Mouse (Mus musculus) small intestine, adult 2 months (tissue): ENCODE measurements around the gene Plin1. TPM values are rescaled to one million over a fixed set of nuclear protein-coding genes. Genes with fewer than 3 reads are reported as not detected.

Experiments used
- H3K27ac ChIP-seq: fragments of 200-500 bp; 2 replicates; pipeline ENCODE4 v1.5.1; 2012; ENCODE audit warnings: low read depth, low read length, control low read depth, inconsistent platforms; ENCODE audit not compliant: insufficient read depth
- H3K27me3 ChIP-seq: fragments of 200-500 bp; 2 replicates; pipeline ENCODE4 v1.6.1; 2012; ENCODE audit warnings: mild to moderate bottlenecking, moderate library complexity, low read length, inconsistent platforms; ENCODE audit not compliant: control insufficient read depth, insufficient read depth
- H3K36me3 ChIP-seq: fragments of 200-500 bp; 2 replicates; pipeline ENCODE4 v1.6.1; 2012; ENCODE audit warnings: mild to moderate bottlenecking, low read length, control low read depth, inconsistent platforms; ENCODE audit not compliant: control insufficient read depth, insufficient read depth
- H3K4me1 ChIP-seq: fragments of 200-500 bp; 2 replicates; pipeline ENCODE4 v1.6.1; 2012; ENCODE audit warnings: low read length, inconsistent platforms, mixed read lengths; ENCODE audit not compliant: control insufficient read depth, insufficient read depth, insufficient read length
- H3K4me3 ChIP-seq: fragments of 200-500 bp; 2 replicates; pipeline ENCODE4 v1.5.1; 2012; ENCODE audit warnings: low read depth, mild to moderate bottlenecking, control low read depth, inconsistent platforms, low read length, moderate library complexity
- CTCF ChIP-seq: fragments of 200-500 bp; IDR thresholded peaks from 2 replicates; pipeline ENCODE4 v1.5.1; 2012; ENCODE audit warnings: low read depth, mild to moderate bottlenecking, control low read depth, inconsistent platforms, low read length, moderate library complexity, mixed read lengths; ENCODE audit not compliant: insufficient replicate concordance, insufficient read length; ENCODE audit errors: extremely low read depth
- POLR2A ChIP-seq: fragments of 200-500 bp; IDR thresholded peaks from 2 replicates; pipeline ENCODE4 v1.6.1; 2012; ENCODE audit warnings: low read depth, mild to moderate bottlenecking, control low read depth, inconsistent platforms, low read length, moderate library complexity
- WGBS: fragments of 180-500 bp; shearing (Covaris S2); methylation state at CpG from one replicate; pipeline ENCODE4 v1.1.7; 2018; 5-methylcytosine and 5-hydroxymethylcytosine counted together
- polyA plus RNA-seq: library from polyadenylated mRNA; depleted of rRNA; stranded (reverse); fragments of >200 nt; gene quantifications from 2 replicates; pipeline ENCODE4 v1.2.3, GENCODE M21; 2012

The Plin1 gene
- polyA plus RNA-seq, 1 experiment, result 1.5 TPM

- no peaks in the 10 kb centered on the region for H3K36me3 ChIP-seq
- no peak overlapping the region for H3K27ac ChIP-seq
- H3K27me3 ChIP-seq, result no peaks in the 10 kb centered on the region
- 54% methylated on average over 1 of the region's 1 CpGs for WGBS
- no peak overlapping the region for H3K4me3 ChIP-seq
- TF ChIP-seq CTCF, result no peak
- no peak for TF ChIP-seq POLR2A
- no peaks in the 10 kb centered on the region for H3K4me1 ChIP-seq
Measured at GRCm38 (mm10) chr7:79765991-79766390, 33.3 kb upstream of the Plin1 start.

GRCm38 (mm10) chr7:79762106-79762505 lies 29.4 kb upstream of the Plin1 start:
- Histone ChIP-seq H3K36me3 (no peaks in the 10 kb centered on the region), H3K27me3 (no peaks in the 10 kb centered on the region), H3K27ac (no peak overlapping the region), H3K4me1 (no peaks in the 10 kb centered on the region), H3K4me3 (no peak overlapping the region)
- TF ChIP-seq POLR2A (no peak), CTCF (no peak)
- WGBS, result 62% methylated on average over 8 of the region's 8 CpGs

- no peak for TF ChIP-seq CTCF
- TF ChIP-seq POLR2A, result no peak
- Histone ChIP-seq H3K27ac (no peak overlapping the region), H3K4me1 (no peaks in the 10 kb centered on the region), H3K4me3 (no peak overlapping the region), H3K27me3 (no peaks in the 10 kb centered on the region), H3K36me3 (no peaks in the 10 kb centered on the region)
- WGBS, result 72% methylated on average over 5 of the region's 5 CpGs
Measured at GRCm38 (mm10) chr7:79761124-79761876, 28.6 kb upstream of the Plin1 start.

- Histone ChIP-seq H3K36me3 (no peaks in the 10 kb centered on the region), H3K27me3 (no peaks in the 10 kb centered on the region)
Measured at GRCm38 (mm10) chr7:79759766-79760165, 27.1 kb upstream of the Plin1 start.

GRCm38 (mm10) chr7:79758176-79758575 lies 25.5 kb upstream of the Plin1 start:
- Histone ChIP-seq H3K27ac (no peak overlapping the region), H3K27me3 (no peaks in the 10 kb centered on the region), H3K4me1 (no peaks in the 10 kb centered on the region), H3K36me3 (no peaks in the 10 kb centered on the region), H3K4me3 (no peak overlapping the region)
- WGBS, result 55% methylated on average over 6 of the region's 6 CpGs
- TF ChIP-seq CTCF, result no peak
- TF ChIP-seq POLR2A, result no peak

More at GRCm38 (mm10) chr7:79759766-79760165, 27.1 kb upstream of the Plin1 start:
- TF ChIP-seq POLR2A (no peak), CTCF (no peak)
- Histone ChIP-seq H3K4me3 (no peak overlapping the region), H3K27ac (no peak overlapping the region), H3K4me1 (no peaks in the 10 kb centered on the region)

- Histone ChIP-seq H3K36me3 (no peaks in the 10 kb centered on the region), H3K27me3 (no peaks in the 10 kb centered on the region), H3K27ac (no peak overlapping the region), H3K4me3 (no peak overlapping the region), H3K4me1 (no peaks in the 10 kb centered on the region)
- TF ChIP-seq POLR2A (no peak), CTCF (no peak)
- 55% methylated on average over 2 of the region's 2 CpGs for WGBS
Measured at GRCm38 (mm10) chr7:79756334-79756733, 23.6 kb upstream of the Plin1 start.

- Histone ChIP-seq H3K27ac (no peak overlapping the region), H3K4me3 (no peak overlapping the region), H3K36me3 (no peaks in the 10 kb centered on the region), H3K27me3 (no peaks in the 10 kb centered on the region), H3K4me1 (no peaks in the 10 kb centered on the region)
- WGBS, result 82% methylated on average over 6 of the region's 6 CpGs
- TF ChIP-seq CTCF, result no peak
- no peak for TF ChIP-seq POLR2A
Measured at GRCm38 (mm10) chr7:79749511-79749910, 16.8 kb upstream of the Plin1 start.
